Mouse (Mus musculus) stomach, postnatal 0 days (tissue): ENCODE results near the gene Tnrc6b. TPM values are rescaled to one million over a fixed set of nuclear protein-coding genes. Genes with fewer than 3 reads are reported as not detected.

ENCODE experiments used
- ATAC-seq: fragments of 200-750 bp; cut with Nextera tagmentation; 2 replicates; pipeline ENCODE4 v1.8.0; 2017; ENCODE audit not compliant: low FRiP score, low TSS enrichment
- DNase-seq: peaks from one replicate; pipeline ENCODE4 v3.0.0-alpha.2; 2016; ENCODE audit warnings: low spot score
- H3K27ac ChIP-seq: fragments of 300-500 bp; sonication (generic); replicated peaks from 2 replicates; pipeline ENCODE4 v1.5.1; 2014; ENCODE audit warnings: mild to moderate bottlenecking, control low read depth
- H3K27me3 ChIP-seq: fragments of 300-500 bp; sonication (generic); 2 replicates; pipeline ENCODE4 v1.6.1; 2014; ENCODE audit warnings: low read length; ENCODE audit not compliant: control insufficient read depth, insufficient read depth
- H3K36me3 ChIP-seq: fragments of 300-500 bp; sonication (generic); 2 replicates; pipeline ENCODE4 v1.6.1; 2014; ENCODE audit warnings: low read length, mixed read lengths; ENCODE audit not compliant: control insufficient read depth, insufficient read depth
- H3K4me1 ChIP-seq: fragments of 300-500 bp; sonication (generic); replicated peaks from 2 replicates; pipeline ENCODE4 v1.6.1; 2014; ENCODE audit warnings: antibody characterized with exemption; ENCODE audit not compliant: control insufficient read depth, insufficient read depth
- H3K4me2 ChIP-seq: fragments of 300-500 bp; sonication (generic); replicated peaks from 2 replicates; pipeline ENCODE4 v1.6.1; 2014; ENCODE audit warnings: low read depth, mild to moderate bottlenecking, control low read depth, moderate library complexity
- H3K4me3 ChIP-seq: fragments of 300-500 bp; sonication (generic); 2 replicates; pipeline ENCODE4 v1.5.1; 2014; ENCODE audit warnings: low read depth, low read length, control low read depth
- H3K9ac ChIP-seq: fragments of 300-500 bp; sonication (generic); 2 replicates; pipeline ENCODE4 v1.6.1; 2014; ENCODE audit warnings: mild to moderate bottlenecking, low read length, control low read depth, mixed read lengths
- H3K9me3 ChIP-seq: fragments of 300-500 bp; sonication (generic); 2 replicates; pipeline ENCODE4 v1.6.1; 2016; ENCODE audit warnings: low read length; ENCODE audit not compliant: control insufficient read depth
- CTCF ChIP-seq: IDR thresholded peaks from 2 replicates; pipeline ENCODE4 v1.5.1; 2016; ENCODE audit warnings: antibody characterized with exemption, low read depth, mild to moderate bottlenecking, moderate library complexity
- EP300 ChIP-seq: optimal IDR thresholded peaks from 2 replicates; pipeline ENCODE3; 2016; ENCODE audit warnings: antibody characterized with exemption
- WGBS: fragments of 180-500 bp; shearing (Covaris S2); extraction: QIAGEN DNeasy Blood & Tissue Kit; methylation state at CpG from one replicate; pipeline ENCODE4 v1.1.7; 2014; 5-methylcytosine and 5-hydroxymethylcytosine counted together
- polyA plus RNA-seq: library from polyadenylated mRNA; unstranded; fragments of >200 nt; fragmentation: Nextera tagmentation; extraction: Ambion mirVana; gene quantifications from 2 replicates; pipeline ENCODE4 v1.2.1, GENCODE M21; 2015

Tnrc6b gene
- polyA plus RNA-seq, 1 experiment from 2014 or later, result 8.5 TPM

DNA sequence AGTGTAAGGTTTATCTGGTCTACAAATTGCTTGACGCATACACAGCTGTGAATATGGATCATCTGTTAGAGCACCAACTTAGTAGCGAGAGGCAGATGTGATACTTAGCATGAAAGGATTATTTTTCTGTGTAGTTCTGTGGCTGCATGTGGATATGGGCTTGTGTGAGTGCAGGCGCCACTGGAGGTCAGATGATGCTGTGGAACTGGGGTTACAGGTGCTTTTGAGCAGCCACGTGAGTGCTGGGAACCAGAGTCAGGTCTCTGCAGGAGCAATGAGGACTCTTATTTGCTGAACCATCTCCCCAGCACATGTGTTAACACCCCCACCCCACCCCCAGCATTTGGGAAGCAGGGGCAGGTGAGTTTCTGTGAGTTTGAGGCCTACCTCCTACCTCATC lies 238.3 kb downstream of the Tnrc6b start:
- DNase-seq (no peak), ATAC-seq (no peak)
- 39% methylated on average over 4 of the region's 4 CpGs for WGBS
- peak overlapping the region; percentile 24; the same call in 1 of the 2 replicates for H3K9ac ChIP-seq
- peaks cover 9% of the 10 kb centered on the region; the same call in 1 of the 2 replicates for H3K36me3 ChIP-seq
- peak overlapping the region; percentile 70 for H3K4me2 ChIP-seq
- no peaks in the 10 kb centered on the region for H3K9me3 ChIP-seq
- TF ChIP-seq EP300 (no peak), CTCF (no peak)
- peak overlapping the region; percentile 81; the same call in 1 of the 2 replicates for H3K4me3 ChIP-seq
- H3K4me1 ChIP-seq, result 0 out of 2 replicates have a peak, but pooled peaks cover 2% of the 10 kb centered on the region
- no peak overlapping the region for H3K27ac ChIP-seq
- no peaks in the 10 kb centered on the region for H3K27me3 ChIP-seq

DNA sequence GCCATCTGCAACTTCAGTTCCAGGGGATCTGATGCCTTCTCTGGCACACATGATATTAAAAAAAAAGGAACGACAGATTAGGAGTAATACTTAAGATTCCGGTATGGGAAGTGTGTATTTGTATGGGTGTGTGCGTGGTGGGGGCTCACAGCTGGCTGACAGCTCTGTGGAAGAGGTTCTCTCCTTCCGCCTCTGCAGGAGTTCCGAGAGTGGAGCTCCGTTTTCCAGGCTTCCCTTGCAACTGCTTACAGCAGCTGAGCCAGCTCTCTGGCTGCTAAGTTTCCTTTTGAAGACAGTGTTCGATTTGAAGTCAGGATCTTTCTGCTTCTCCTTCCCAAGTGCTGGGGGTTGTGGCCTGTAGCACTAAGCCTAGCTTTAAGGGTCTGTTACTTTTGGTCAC lies 238.9 kb downstream of the Tnrc6b start:
- Histone ChIP-seq H3K27me3 (no peaks in the 10 kb centered on the region), H3K4me3 (no peak overlapping the region), H3K4me1 (0 out of 2 replicates have a peak, but pooled peaks cover 2% of the 10 kb centered on the region), H3K27ac (no peak overlapping the region), H3K4me2 (no peak overlapping the region), H3K9me3 (no peaks in the 10 kb centered on the region), H3K36me3 (peaks cover 11% of the 10 kb centered on the region; the same call in 1 of the 2 replicates), H3K9ac (no peak overlapping the region)
- DNase-seq (no peak), ATAC-seq (no peak)
- 79% methylated on average over 7 of the region's 7 CpGs for WGBS
- TF ChIP-seq EP300, result no peak
- TF ChIP-seq CTCF, result no peak

- 0 out of 2 replicates have a peak, but pooled peaks cover 2% of the 10 kb centered on the region for H3K4me1 ChIP-seq
- DNase-seq (no peak), ATAC-seq (peak; percentile 65; the same call in 1 of the 2 replicates)
- no peak overlapping the region for H3K9ac ChIP-seq
- TF ChIP-seq EP300 (no peak), CTCF (no peak)
- 73% methylated on average over 9 of the region's 9 CpGs for WGBS
- H3K4me3 ChIP-seq, result no peak overlapping the region
- H3K4me2 ChIP-seq, result no peak overlapping the region
- H3K9me3 ChIP-seq, result no peaks in the 10 kb centered on the region
- no peaks in the 10 kb centered on the region for H3K27me3 ChIP-seq
- peaks cover 25% of the 10 kb centered on the region for H3K36me3 ChIP-seq
- no peak overlapping the region for H3K27ac ChIP-seq
These were observed 242.9 kb downstream of the Tnrc6b start for GRCm38 (mm10) chr15:80953971-80954370.

GRCm38 (mm10) chr15:80954861-80955260 lies 243.7 kb downstream of the Tnrc6b start:
- DNase-seq (no peak), ATAC-seq (no peak)
- TF ChIP-seq CTCF (no peak), EP300 (no peak)
- no peaks in the 10 kb centered on the region for H3K9me3 ChIP-seq
- no peak overlapping the region for H3K27ac ChIP-seq
- 79% methylated on average over 3 of the region's 3 CpGs for WGBS
- no peak overlapping the region for H3K9ac ChIP-seq
- no peaks in the 10 kb centered on the region for H3K27me3 ChIP-seq
- H3K4me1 ChIP-seq, result no peaks in the 10 kb centered on the region
- peaks cover 27% of the 10 kb centered on the region for H3K36me3 ChIP-seq
- H3K4me3 ChIP-seq, result no peak overlapping the region
- H3K4me2 ChIP-seq, result no peak overlapping the region

- no peak overlapping the region for H3K9ac ChIP-seq
- H3K27ac ChIP-seq, result no peak overlapping the region
- no peaks in the 10 kb centered on the region for H3K27me3 ChIP-seq
- peaks cover 32% of the 10 kb centered on the region for H3K36me3 ChIP-seq
- no peak for TF ChIP-seq CTCF
- no peak for TF ChIP-seq EP300
- WGBS, result 92% methylated on average over 12 of the region's 12 CpGs
- no peak for ATAC-seq
- H3K4me1 ChIP-seq, result no peaks in the 10 kb centered on the region
- no peaks in the 10 kb centered on the region for H3K9me3 ChIP-seq
- H3K4me2 ChIP-seq, result no peak overlapping the region
- no peak for DNase-seq
- no peak overlapping the region for H3K4me3 ChIP-seq
These were observed 244.8 kb downstream of the Tnrc6b start for GRCm38 (mm10) chr15:80955836-80956438.

DNA sequence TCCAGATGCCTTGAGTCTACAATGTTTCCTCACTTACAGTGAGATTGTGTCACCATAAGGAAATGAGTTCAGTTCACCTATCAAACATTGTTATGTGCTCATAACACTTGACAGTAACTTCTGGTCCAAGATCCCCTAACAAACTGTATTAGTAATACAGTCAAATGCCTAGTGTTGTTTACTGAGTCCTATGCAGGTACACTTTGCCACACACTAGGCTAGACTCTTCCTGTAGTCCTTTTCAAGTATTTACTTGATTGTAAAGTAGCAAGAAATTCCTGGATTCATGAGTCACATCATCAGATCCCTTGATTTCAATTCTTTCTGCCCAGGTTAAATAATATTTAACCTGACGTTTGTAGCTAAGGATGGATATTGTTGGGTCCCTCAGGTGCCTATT lies 258.3 kb downstream of the Tnrc6b start:
- H3K27ac ChIP-seq, result no peak overlapping the region
- no peaks in the 10 kb centered on the region for H3K27me3 ChIP-seq
- H3K9me3 ChIP-seq, result no peaks in the 10 kb centered on the region
- no peaks in the 10 kb centered on the region for H3K4me1 ChIP-seq
- H3K9ac ChIP-seq, result no peak overlapping the region
- DNase-seq (no peak), ATAC-seq (no peak)
- WGBS, result 68% methylated on average over 1 of the region's 1 CpGs
- H3K4me3 ChIP-seq, result no peak overlapping the region
- peaks cover 28% of the 10 kb centered on the region for H3K36me3 ChIP-seq
- no peak overlapping the region for H3K4me2 ChIP-seq
- no peak for TF ChIP-seq EP300
- no peak for TF ChIP-seq CTCF
